Mouse (Mus musculus) lung, postnatal 4 days (tissue): ENCODE measurements around the gene Mrpl51.
A peak's percentile ranks its signal among the peaks of the same experiment; 100 is the strongest.

Experiments
- DNase-seq, 2 experiments: peaks; one replicate each; pipeline ENCODE4 v3.0.0; 2021

Mrpl51 gene

GRCm38 (mm10) chr6:125191332-125192015 lies at the start of gene Mrpl51, which contains the start of gene Ncapd2:
Gene Mrpl51, plus strand, starts transcription at chr6:125191801.
Gene Ncapd2, minus strand, starts transcription at chr6:125191701.
- DNase-seq, result peak; percentile 98

DNA sequence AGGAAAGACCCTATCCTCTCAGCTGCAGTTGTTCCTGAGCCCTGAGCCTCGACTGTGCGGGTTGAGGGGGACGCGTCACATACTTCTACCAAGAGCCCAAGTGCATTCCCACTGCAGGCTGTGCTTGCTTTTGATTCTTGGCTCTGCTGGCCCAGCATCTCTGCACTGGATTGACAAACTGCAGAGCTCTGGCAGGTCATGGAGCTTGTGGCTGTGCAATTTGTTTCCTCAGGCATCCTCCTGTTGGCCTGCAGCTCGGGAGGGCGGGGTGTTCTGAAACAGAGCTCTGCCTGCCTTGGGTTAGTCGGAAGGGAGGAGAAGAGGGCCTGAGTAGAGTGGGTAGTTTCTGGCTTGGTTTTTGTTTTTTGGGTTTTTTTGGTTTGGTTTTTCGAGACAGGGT lies 49.2 kb upstream of the Mrpl51 start:
- no peak for DNase-seq

DNA sequence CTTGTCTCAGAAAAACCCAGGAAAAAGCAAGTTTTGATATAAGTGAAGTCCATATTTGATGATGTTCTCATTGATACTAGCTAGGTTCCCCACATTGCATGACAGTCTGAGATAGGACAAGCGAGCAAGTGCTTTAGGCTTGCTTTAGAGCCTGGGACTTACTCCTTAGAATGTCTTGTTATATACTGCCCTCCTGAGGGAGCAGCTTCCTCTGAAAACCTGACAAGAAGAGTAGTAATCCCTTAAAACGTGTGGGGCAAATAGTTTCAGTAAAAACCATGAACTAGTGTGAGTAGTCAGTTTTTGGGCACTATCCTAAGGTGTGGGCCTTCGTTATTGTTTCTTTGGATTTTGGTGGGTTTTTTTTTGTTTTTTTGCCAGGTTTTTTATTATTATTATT lies 48.5 kb upstream of the Mrpl51 start:
- DNase-seq, result no peak

- DNase-seq, result no peak
Measured at GRCm38 (mm10) chr6:125143904-125144303, 47.7 kb upstream of the Mrpl51 start.

DNA sequence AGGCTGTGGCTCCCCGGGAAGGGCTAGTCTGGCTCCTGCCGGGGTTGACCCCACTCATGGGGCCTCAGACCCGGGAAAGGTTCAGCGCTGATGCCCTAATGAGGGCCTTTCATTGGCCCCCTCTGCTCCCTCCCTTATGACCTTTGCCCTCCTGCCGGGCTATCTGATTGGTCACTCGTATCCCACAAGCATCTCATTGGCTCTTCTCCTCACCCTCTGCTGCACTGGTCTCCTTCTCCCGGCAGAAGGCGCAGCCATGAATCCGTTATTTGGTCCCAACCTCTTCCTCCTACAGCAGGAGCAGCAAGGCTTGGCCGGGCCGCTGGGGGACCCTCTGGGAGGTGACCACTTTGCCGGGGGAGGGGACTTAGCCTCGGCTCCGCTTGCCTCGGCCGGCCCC lies 46.6 kb upstream of the Mrpl51 start, which contains the start of gene Iffo1:
Gene Iffo1 (plus strand): TSS at position 241 of the 400 bp plus-strand sequence.
- DNase-seq, result peak; percentile 91 to 93

DNA sequence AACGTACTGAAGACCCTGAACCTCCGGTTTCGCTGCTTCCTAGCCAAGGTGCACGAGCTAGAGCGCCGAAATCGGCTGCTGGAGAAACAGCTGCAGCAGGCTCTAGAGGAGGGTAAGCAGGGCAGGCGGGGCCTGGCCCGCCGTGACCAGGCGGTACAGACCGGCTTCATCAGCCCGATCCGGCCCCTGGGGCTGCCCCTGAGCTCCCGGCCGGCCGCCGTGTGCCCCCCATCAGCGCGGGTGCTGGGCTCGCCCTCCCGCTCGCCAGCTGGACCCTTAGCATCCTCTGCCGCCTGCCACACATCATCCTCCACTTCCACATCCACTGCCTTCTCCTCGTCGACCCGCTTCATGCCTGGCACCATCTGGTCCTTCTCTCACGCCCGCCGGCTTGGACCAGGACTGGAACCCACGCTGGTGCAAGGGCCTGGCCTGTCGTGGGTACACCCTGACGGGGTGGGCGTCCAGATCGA lies 46.1 kb upstream of the Mrpl51 start:
- DNase-seq, result peak; percentile 38 to 59

GRCm38 (mm10) chr6:125146148-125146547 lies 45.5 kb upstream of the Mrpl51 start:
- DNase-seq, result no peak

- peak; percentile 27 to 49 for DNase-seq
Measured at GRCm38 (mm10) chr6:125146797-125147196, 44.8 kb upstream of the Mrpl51 start.

GRCm38 (mm10) chr6:125147329-125147728 lies 44.3 kb upstream of the Mrpl51 start:
- DNase-seq, result no peak

GRCm38 (mm10) chr6:125148251-125148925 lies 43.2 kb upstream of the Mrpl51 start:
- peak; percentile 42 to 58 for DNase-seq

- DNase-seq, result peak; percentile 34 to 71
Measured at GRCm38 (mm10) chr6:125148926-125149568, 42.6 kb upstream of the Mrpl51 start.

DNA sequence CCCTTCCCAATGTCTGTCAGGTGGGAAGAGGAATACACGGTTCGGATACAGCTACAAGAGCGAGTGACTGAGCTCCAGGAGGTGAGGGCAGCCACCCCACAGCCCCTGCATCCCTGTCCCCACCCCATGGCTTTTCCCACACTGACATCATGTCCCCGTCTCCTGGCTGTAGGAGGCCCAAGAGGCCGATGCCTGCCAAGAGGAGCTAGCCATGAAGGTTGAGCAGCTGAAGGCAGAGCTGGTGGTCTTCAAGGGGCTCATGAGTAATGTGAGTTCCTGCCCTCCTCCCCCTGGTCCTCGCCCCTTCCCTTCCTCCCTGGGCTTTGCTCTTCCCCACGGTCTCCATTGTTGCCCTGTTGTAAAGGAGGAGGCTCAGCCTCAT lies 42.0 kb upstream of the Mrpl51 start:
- no peak for DNase-seq

- DNase-seq, result peak; percentile 29 to 56
Measured at GRCm38 (mm10) chr6:125152212-125153017, 39.2 kb upstream of the Mrpl51 start.

- DNase-seq, result no peak
Measured at GRCm38 (mm10) chr6:125153018-125153389, 38.6 kb upstream of the Mrpl51 start.

- no peak for DNase-seq
Measured at GRCm38 (mm10) chr6:125153682-125154081, 37.9 kb upstream of the Mrpl51 start.

DNA sequence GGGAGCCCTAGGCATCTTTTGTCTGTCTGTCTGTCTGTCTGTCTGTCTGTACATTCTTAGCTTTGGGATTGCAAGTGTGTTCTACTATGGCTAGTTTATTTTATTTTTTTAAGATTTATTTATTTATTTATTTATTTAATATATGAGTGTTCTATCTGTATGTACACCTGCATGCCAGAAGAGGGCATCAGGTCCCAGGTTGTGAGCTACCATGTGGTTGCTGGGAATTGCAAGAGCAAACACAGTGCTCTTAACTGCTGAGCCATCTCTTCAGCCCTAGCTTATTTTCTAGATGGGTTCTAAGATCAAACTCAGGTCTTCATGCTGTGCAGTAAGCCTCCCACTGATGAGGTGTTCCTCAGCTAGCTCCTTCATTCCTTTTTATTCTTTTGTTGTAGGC lies 37.1 kb upstream of the Mrpl51 start:
- DNase-seq, result no peak

- no peak for DNase-seq
Measured at GRCm38 (mm10) chr6:125155262-125155661, 36.3 kb upstream of the Mrpl51 start.

GRCm38 (mm10) chr6:125156491-125156890 lies 35.1 kb upstream of the Mrpl51 start:
- DNase-seq, result no peak

GRCm38 (mm10) chr6:125156903-125157614 lies 34.5 kb upstream of the Mrpl51 start:
- peak in 1 of 2 experiments; percentile 40 for DNase-seq

DNA sequence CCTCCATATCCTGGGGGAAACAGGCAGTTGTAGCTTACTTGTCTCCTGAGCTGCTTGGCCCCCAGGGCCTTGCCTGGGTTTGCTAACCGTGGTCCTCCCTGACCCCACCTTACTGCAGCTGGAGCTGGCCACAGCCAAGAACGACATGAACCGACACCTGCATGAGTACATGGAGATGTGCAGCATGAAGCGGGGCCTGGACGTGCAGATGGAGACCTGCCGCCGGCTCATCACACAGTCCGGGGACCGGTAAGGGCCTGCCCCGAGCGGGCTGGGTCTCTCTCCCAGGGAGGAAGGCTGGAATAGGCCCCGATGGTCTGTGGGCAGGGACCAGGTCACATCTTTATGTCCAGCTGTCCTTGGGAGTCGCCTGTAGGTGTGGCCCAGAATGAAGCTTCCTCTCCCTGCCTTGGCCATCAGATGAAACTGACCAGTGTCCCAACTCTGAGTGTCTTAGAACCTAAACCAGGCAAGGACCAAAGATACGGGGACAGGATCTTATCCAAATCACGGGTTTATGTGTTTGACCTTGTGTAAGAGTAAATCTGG lies 32.6 kb upstream of the Mrpl51 start:
- DNase-seq, result no peak

DNA sequence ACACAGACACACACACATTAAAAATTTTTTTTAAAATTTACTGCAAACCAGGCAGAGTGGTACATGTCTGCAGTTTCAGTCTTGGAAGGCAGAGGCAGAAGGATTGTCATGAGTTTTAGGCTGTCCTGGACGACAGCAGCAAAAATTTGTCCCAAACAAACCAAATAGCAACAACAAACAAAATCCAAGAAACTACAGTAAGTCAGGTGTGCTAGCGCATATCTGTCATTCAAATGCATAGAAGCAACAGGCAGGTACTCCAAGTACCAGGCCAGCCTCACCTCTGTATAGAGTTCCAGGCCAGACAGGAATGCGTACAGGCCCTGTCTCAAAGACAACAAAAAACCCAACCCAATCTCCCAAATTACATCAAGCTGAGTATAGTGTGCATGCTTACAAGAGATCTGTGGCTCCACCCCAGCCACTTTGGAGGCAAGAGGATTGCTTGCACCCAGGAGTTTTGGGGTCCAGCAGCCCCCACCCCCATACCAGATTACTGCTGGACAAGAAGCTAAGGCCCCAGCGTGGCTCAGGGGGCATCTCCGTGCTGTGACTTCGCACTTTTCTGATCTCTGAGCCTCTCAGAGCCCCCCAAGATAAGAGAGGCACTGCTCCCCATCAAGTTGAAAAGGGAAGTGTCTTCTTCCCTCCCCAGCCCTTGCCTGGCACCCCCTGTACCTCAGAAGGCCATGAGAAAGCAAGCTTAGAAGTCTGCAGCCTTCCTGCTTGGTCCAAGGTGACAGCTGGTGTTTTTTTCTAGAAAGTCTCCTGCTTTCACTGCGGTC lies 31.6 kb upstream of the Mrpl51 start:
- no peak for DNase-seq
